Mouse (Mus musculus) neural tube, embryonic 14.5 days (tissue): Measurements from ENCODE around the gene Diaph3. TPM values are rescaled to one million over a fixed set of nuclear protein-coding genes. Genes with fewer than 3 reads are reported as not detected.
"Not testable (repeated sequence)": the region's sequence is repeated elsewhere in the genome, so short reads cannot be mapped to it uniquely, and the experiment has no call there.

Experiments used
- ATAC-seq: fragments of 200-750 bp; cut with Nextera tagmentation; 2 replicates; pipeline ENCODE4 v1.8.0; 2017; ENCODE audit warnings: low read depth, mild to moderate bottlenecking, moderate TSS enrichment, moderate library complexity
- H3K27ac ChIP-seq: fragments of 300-500 bp; sonication (generic); 2 replicates; pipeline ENCODE4 v1.5.1; 2014; ENCODE audit warnings: low read depth, mild to moderate bottlenecking, control low read depth, low read length, moderate library complexity, mixed read lengths
- H3K27me3 ChIP-seq: fragments of 300-500 bp; sonication (generic); 2 replicates; pipeline ENCODE4 v1.6.1; 2014; ENCODE audit warnings: low read length; ENCODE audit not compliant: control insufficient read depth, insufficient read depth
- H3K36me3 ChIP-seq: fragments of 300-500 bp; sonication (generic); 2 replicates; pipeline ENCODE4 v1.6.1; 2014; ENCODE audit warnings: low read length, mixed read lengths; ENCODE audit not compliant: control insufficient read depth, insufficient read depth
- H3K4me1 ChIP-seq: fragments of 300-500 bp; sonication (generic); 2 replicates; pipeline ENCODE4 v1.6.1; 2014; ENCODE audit warnings: low read length; ENCODE audit not compliant: control insufficient read depth, insufficient read depth
- H3K4me2 ChIP-seq: fragments of 300-500 bp; sonication (generic); 2 replicates; pipeline ENCODE4 v1.6.1; 2014; ENCODE audit warnings: mild to moderate bottlenecking, low read depth, low read length, control low read depth
- H3K4me3 ChIP-seq: fragments of 300-500 bp; sonication (generic); 2 replicates; pipeline ENCODE4 v1.5.1; 2014; ENCODE audit warnings: low read depth, low read length, control low read depth, mixed read lengths
- H3K9ac ChIP-seq: fragments of 300-500 bp; sonication (generic); replicated peaks from 2 replicates; pipeline ENCODE4 v1.6.1; 2014; ENCODE audit warnings: low read depth, mild to moderate bottlenecking, control low read depth, low read length, mixed read lengths
- H3K9me3 ChIP-seq: fragments of 300-500 bp; sonication (generic); 2 replicates; pipeline ENCODE4 v1.6.1; 2016; ENCODE audit warnings: low read length; ENCODE audit not compliant: control insufficient read depth
- WGBS: fragments of 180-500 bp; shearing (Covaris S2); extraction: QIAGEN DNeasy Blood & Tissue Kit; methylation state at CpG from one replicate; pipeline ENCODE4 v1.1.7; 2014; 5-methylcytosine and 5-hydroxymethylcytosine counted together
- polyA plus RNA-seq: library from polyadenylated mRNA; unstranded; fragments of >200 nt; fragmentation: Nextera tagmentation; extraction: Ambion mirVana; gene quantifications from 2 replicates; pipeline ENCODE4 v1.2.1, GENCODE M21; 2014

Diaph3 gene
- polyA plus RNA-seq, 1 experiment from 2014 or later: 2.2 TPM

DNA sequence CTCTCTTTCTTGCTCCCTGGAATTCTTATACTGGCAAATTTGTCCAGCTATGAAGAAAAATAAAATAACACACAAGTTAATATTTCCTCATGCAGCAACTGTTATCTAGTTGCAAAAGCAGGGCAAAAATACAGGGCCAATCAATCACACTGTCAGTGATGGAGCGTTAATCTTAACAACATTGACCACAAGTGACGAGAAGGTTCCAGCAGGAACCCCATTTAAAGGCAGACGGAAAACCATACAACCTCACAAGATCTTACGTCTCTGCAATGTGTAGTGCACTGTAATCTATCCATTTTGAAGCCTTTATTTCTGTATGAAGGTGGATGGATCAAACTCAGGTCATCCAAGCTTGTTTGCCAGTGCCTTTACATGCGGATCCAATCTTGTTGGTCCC lies 49.9 kb downstream of the Diaph3 start:
- Histone ChIP-seq H3K4me3 (no peak overlapping the region), H3K36me3 (no peaks in the 10 kb centered on the region), H3K27ac (no peak overlapping the region), H3K9me3 (no peaks in the 10 kb centered on the region), H3K27me3 (no peaks in the 10 kb centered on the region), H3K4me1 (no peaks in the 10 kb centered on the region), H3K4me2 (no peak overlapping the region), H3K9ac (no peak overlapping the region)
- ATAC-seq: no peak
- WGBS: 82% methylated on average over 5 of the region's 5 CpGs

DNA sequence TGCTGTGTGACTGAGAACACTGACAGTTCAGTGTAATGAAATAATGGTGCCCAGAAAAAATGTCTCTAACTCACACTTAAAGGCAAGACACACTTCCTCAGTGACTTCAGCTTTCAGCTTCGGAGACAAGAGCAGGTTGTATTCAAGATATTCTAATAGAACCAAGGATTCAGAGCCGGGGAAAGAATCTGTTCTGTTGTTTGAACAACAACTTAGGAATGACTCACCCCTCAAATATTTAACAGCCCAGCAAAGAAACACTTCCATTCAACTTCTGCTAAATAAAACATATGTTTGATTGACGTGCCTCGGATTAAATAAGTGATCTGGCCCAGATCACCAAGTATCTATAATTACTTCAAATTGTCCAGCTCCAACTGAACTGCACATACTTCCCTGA lies 52.1 kb downstream of the Diaph3 start:
- Histone ChIP-seq H3K9ac (no peak overlapping the region), H3K9me3 (no peaks in the 10 kb centered on the region), H3K4me2 (no peak overlapping the region), H3K4me3 (no peak overlapping the region), H3K27me3 (no peaks in the 10 kb centered on the region), H3K36me3 (no peaks in the 10 kb centered on the region), H3K4me1 (no peaks in the 10 kb centered on the region), H3K27ac (no peak overlapping the region)
- 92% methylated on average over 4 of the region's 4 CpGs for whole genome bisulfite sequencing
- no peak for ATAC-seq

DNA sequence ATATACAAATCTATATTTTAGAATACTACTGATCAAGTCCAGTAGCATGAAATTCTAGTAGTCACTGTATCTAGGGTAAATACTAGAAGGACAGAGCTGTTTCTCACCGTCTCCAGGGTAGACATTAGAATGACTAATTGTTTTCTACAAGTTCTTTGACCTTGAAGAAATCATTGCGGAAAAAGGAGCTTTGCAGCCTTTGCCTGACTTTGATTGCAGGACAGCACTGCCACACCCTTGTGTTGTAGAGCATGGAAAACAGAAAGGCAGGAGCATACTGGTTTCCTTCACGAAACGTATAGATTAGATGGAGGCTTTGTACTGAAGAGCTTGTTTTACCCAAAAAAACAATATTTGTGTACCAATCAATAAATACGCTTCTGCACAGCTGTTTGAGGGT lies 52.6 kb downstream of the Diaph3 start:
- Histone ChIP-seq H3K27me3 (no peaks in the 10 kb centered on the region), H3K9ac (no peak overlapping the region), H3K4me3 (no peak overlapping the region), H3K4me1 (no peaks in the 10 kb centered on the region), H3K4me2 (no peak overlapping the region), H3K36me3 (no peaks in the 10 kb centered on the region), H3K27ac (no peak overlapping the region), H3K9me3 (no peaks in the 10 kb centered on the region)
- no peak for ATAC-seq
- WGBS: 87% methylated on average over 5 of the region's 5 CpGs

DNA sequence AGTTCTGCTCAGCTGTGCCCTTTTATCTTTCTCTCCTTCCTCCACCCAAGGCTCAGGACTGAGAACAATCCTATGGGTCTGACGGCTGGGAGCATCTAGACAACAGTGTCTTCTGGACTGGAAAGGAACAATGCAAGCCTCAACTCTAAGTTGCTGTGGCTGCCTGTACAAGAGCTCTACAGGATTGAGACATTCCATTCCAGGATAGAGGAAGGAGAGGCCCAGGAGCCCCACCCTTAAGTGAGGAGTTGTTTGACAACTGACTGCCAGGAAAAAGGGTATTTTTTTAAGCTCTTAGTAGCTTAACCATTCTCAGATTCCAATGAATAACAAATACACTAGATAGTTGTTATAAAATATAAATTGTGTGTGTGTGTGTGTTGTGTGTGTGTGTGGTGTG lies 53.0 kb downstream of the Diaph3 start:
- H3K27me3 ChIP-seq: no peaks in the 10 kb centered on the region
- no peak overlapping the region for H3K4me3 ChIP-seq
- no peak overlapping the region for H3K9ac ChIP-seq
- no peak for ATAC-seq
- WGBS: 85% methylated on average over 1 of the region's 1 CpGs
- H3K4me2 ChIP-seq: no peak overlapping the region
- H3K27ac ChIP-seq: no peak overlapping the region
- H3K9me3 ChIP-seq: no peaks in the 10 kb centered on the region
- no peaks in the 10 kb centered on the region for H3K4me1 ChIP-seq
- no peaks in the 10 kb centered on the region for H3K36me3 ChIP-seq

DNA sequence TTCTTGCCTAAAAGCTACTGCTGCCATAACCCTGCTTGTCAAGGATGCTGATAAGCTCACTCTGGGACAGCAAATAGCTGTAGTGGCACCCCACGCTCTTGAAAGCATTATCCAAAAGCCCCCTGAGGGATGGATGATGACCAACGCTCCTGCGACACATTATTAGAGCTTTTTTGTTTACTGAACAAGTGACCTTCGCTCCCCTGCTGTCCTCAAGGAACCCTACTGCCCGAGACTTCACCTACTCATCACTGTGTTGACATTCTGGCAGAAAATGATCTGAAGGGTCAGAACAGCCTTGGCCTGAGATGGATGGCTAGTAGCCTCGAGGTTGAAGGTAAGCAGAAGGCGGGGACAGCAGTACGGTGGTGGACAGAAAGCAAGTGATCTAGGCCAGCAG lies 56.1 kb downstream of the Diaph3 start:
- not testable (repeated sequence) for H3K27me3 ChIP-seq, H3K9ac ChIP-seq, H3K9me3 ChIP-seq, H3K4me3 ChIP-seq, ATAC-seq, H3K27ac ChIP-seq, H3K4me2 ChIP-seq, H3K36me3 ChIP-seq, H3K4me1 ChIP-seq
- 80% methylated on average over 8 of the region's 8 CpGs for WGBS

DNA sequence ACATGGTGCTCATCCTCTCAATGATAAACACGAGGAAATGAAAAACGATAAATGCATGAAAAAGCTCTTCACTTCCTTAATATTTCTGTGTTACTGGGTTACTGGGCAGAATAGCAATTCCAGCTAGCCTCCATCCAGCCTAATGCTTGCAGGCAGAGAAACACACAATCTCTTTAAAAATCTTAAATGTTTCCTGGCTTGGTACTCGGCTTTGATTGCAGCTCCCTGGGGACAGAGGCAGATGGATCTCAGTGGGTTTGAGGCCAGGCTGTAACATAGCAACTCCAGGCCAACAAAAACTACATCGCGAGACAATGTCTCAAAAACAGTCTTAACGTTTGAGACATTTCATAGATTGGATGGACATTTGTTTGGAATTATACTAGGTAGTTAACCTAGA lies 57.1 kb downstream of the Diaph3 start:
- WGBS: 63% methylated on average over 6 of the region's 6 CpGs
- no peak overlapping the region for H3K9ac ChIP-seq
- no peaks in the 10 kb centered on the region for H3K4me1 ChIP-seq
- no peaks in the 10 kb centered on the region for H3K27me3 ChIP-seq
- no peak for ATAC-seq
- H3K9me3 ChIP-seq: no peaks in the 10 kb centered on the region
- no peaks in the 10 kb centered on the region for H3K36me3 ChIP-seq
- no peak overlapping the region for H3K27ac ChIP-seq
- no peak overlapping the region for H3K4me2 ChIP-seq
- H3K4me3 ChIP-seq: no peak overlapping the region

DNA sequence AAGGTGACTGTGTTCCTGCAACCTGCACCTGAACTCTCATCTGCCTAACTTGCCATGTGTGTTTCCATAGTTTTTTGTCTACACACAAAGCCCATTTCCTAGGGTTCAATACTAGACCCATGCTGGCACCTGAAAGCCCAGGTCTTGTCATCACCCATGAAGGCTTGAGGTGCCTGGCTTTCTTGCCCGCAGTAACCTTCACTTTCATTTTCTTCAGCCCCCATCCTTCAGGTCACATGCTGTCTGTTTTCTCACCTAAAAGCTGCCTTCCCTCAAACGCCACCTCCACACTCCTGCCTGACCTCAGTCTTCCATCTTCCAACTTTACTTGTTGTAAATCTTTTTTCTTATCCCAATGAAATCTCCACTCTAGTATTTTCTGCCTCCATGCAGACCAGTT lies 61.3 kb downstream of the Diaph3 start:
- H3K4me1 ChIP-seq: no peaks in the 10 kb centered on the region
- H3K27me3 ChIP-seq: no peaks in the 10 kb centered on the region
- no peak overlapping the region for H3K27ac ChIP-seq
- no peak for ATAC-seq
- H3K4me3 ChIP-seq: no peak overlapping the region
- H3K36me3 ChIP-seq: no peaks in the 10 kb centered on the region
- H3K9ac ChIP-seq: no peak overlapping the region
- no peak overlapping the region for H3K4me2 ChIP-seq
- 93% methylated on average over 2 of the region's 2 CpGs for WGBS
- H3K9me3 ChIP-seq: no peaks in the 10 kb centered on the region

DNA sequence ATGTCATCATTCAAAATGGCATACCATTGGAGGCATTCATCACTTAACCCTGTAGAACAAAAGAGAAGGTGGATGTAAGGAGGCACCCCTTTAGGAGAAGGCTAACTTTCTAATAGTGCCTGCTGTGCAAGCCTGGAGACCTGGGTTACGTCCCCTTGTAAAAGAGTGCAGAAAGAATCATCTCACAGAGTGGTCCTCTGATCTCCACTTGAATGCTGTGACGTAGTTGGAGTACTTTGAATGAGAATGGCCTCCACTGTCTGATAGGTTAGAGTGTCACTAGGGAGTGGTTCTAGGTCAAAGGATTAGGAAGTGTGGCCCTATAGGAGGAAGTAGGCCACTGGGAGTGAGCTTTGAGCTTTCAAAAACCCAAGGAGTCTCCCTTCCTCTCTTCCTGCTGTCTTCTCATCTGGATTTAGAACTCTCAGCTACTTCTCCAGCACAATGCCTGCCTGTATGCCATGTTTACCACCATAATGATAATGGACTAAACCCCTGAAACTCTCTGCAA lies 66.0 kb downstream of the Diaph3 start:
- Histone ChIP-seq H3K27me3 (no peaks in the 10 kb centered on the region), H3K36me3 (no peaks in the 10 kb centered on the region), H3K27ac (no peak overlapping the region), H3K4me2 (no peak overlapping the region), H3K9ac (no peak overlapping the region), H3K9me3 (no peaks in the 10 kb centered on the region), H3K4me1 (no peaks in the 10 kb centered on the region), H3K4me3 (no peak overlapping the region)
- WGBS: 73% methylated on average over 2 of the region's 2 CpGs
- no peak for ATAC-seq

DNA sequence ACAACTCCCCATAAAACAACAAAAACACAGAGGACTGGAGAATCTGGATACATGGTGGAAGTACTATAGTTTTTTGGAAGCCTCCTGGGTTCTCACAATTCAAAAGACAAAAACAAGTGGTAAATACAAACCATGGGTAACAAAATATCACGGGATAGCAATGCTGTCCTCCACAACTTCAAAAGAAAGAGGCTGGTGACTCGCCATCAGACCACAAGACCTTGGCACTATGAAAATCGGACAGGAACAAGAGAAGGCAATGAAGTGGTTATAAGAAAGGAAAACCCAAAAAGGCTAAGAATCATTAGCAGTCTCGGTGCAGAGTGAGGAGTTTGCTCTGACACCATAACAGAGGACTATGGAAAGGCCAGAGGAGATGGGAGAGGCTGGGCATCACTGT lies 76.8 kb downstream of the Diaph3 start:
- Histone ChIP-seq H3K36me3 (no peaks in the 10 kb centered on the region), H3K4me1 (no peaks in the 10 kb centered on the region), H3K9me3 (no peaks in the 10 kb centered on the region), H3K4me2 (no peak overlapping the region), H3K4me3 (no peak overlapping the region), H3K27me3 (no peaks in the 10 kb centered on the region), H3K9ac (no peak overlapping the region), H3K27ac (no peak overlapping the region)
- no peak for ATAC-seq
- WGBS: 70% methylated on average over 4 of the region's 4 CpGs

DNA sequence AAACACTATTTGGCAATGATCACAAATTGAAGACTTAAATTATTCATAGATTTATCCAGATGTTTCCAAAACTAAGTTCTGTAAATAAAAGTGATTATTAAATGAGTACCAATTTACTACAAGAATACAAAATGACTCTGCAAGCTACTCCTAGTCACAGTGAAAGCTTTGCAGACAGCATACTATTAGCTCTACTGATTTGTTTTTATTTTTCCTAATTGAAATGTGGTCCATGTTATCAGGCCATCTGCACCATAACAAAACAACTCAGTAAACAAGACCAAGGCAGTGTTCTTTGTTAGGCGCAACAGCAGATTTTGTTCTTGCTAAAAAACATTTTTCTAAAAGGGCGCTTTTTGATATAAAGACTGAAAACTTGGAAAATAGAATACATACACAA lies 84.9 kb downstream of the Diaph3 start:
- WGBS: 96% methylated on average over 2 of the region's 2 CpGs
- Histone ChIP-seq H3K9me3 (no peaks in the 10 kb centered on the region), H3K36me3 (no peaks in the 10 kb centered on the region), H3K4me2 (no peak overlapping the region), H3K4me1 (no peaks in the 10 kb centered on the region), H3K27me3 (no peaks in the 10 kb centered on the region), H3K27ac (no peak overlapping the region), H3K4me3 (no peak overlapping the region), H3K9ac (no peak overlapping the region)
- ATAC-seq: no peak
